Mouse (Mus musculus): ENCODE measurements around the gene Dab1. TPM values are rescaled to one million over a fixed set of nuclear protein-coding genes. Genes with fewer than 3 reads are reported as not detected.

Gene Dab1
- polyA plus RNA-seq, 1 experiment from 2014 or later: 1.2 TPM

GRCm38 (mm10) chr4:103630177-103630576 is 11.0 kb downstream of the Dab1 start:
- Histone ChIP-seq H3K27ac (replicated peaks) (no peak overlapping the region), H3K9me3 (replicated peaks) (no peaks in the 10 kb centered on the region), H3K9ac (no peak overlapping the region), H3K4me2 (no peak overlapping the region), H3K4me3 (replicated peaks) (no peak overlapping the region), H3K4me1 (replicated peaks) (no peaks in the 10 kb centered on the region), H3K36me3 (replicated peaks) (no peaks in the 10 kb centered on the region), H3K27me3 (no peaks in the 10 kb centered on the region)
- ATAC-seq (ENCODE audit: insufficient read depth): no peak
- WGBS (ENCODE audit: insufficient replicate concordance): 39% methylated on average over 4 of the region's 4 CpGs

- Histone ChIP-seq H3K9me3 (replicated peaks) (no peaks in the 10 kb centered on the region), H3K4me2 (no peak overlapping the region), H3K36me3 (replicated peaks) (no peaks in the 10 kb centered on the region), H3K27ac (replicated peaks) (no peak overlapping the region), H3K4me1 (replicated peaks) (no peaks in the 10 kb centered on the region), H3K27me3 (no peaks in the 10 kb centered on the region), H3K4me3 (replicated peaks) (no peak overlapping the region), H3K9ac (no peak overlapping the region)
- 52% methylated on average over 5 of the region's 5 CpGs for WGBS (ENCODE audit: insufficient replicate concordance)
- ATAC-seq (ENCODE audit: insufficient read depth): no peak
These were observed 17.1 kb downstream of the Dab1 start for GRCm38 (mm10) chr4:103636168-103636776.

- Histone ChIP-seq H3K27ac (replicated peaks) (no peak overlapping the region), H3K36me3 (replicated peaks) (no peaks in the 10 kb centered on the region), H3K4me1 (replicated peaks) (no peaks in the 10 kb centered on the region), H3K4me3 (replicated peaks) (no peak overlapping the region), H3K27me3 (no peaks in the 10 kb centered on the region), H3K9me3 (replicated peaks) (peaks cover 4% of the 10 kb centered on the region; the same call in 1 of the 2 replicates), H3K4me2 (no peak overlapping the region), H3K9ac (no peak overlapping the region)
- WGBS (ENCODE audit: insufficient replicate concordance): 51% methylated on average over 9 of the region's 9 CpGs
- no peak for ATAC-seq (ENCODE audit: insufficient read depth)
These were observed 29.2 kb downstream of the Dab1 start for GRCm38 (mm10) chr4:103648209-103648896.

- Histone ChIP-seq H3K27me3 (no peaks in the 10 kb centered on the region), H3K4me2 (no peak overlapping the region), H3K4me1 (replicated peaks) (no peaks in the 10 kb centered on the region), H3K36me3 (replicated peaks) (no peaks in the 10 kb centered on the region), H3K4me3 (replicated peaks) (no peak overlapping the region), H3K27ac (replicated peaks) (no peak overlapping the region), H3K9me3 (replicated peaks) (no peaks in the 10 kb centered on the region), H3K9ac (no peak overlapping the region)
- 28% methylated on average over 6 of the region's 6 CpGs for WGBS (ENCODE audit: insufficient replicate concordance)
- no peak for ATAC-seq (ENCODE audit: insufficient read depth)
These were observed 36.6 kb downstream of the Dab1 start for GRCm38 (mm10) chr4:103655740-103656139.

- H3K9ac ChIP-seq: no peak overlapping the region
- H3K4me2 ChIP-seq: no peak overlapping the region
- no peaks in the 10 kb centered on the region for H3K27me3 ChIP-seq
- no peak for ATAC-seq (ENCODE audit: insufficient read depth)
- H3K9me3 ChIP-seq (replicated peaks): no peaks in the 10 kb centered on the region
- no peak overlapping the region for H3K27ac ChIP-seq (replicated peaks)
- H3K36me3 ChIP-seq (replicated peaks): no peaks in the 10 kb centered on the region
- 20% methylated on average over 1 of the region's 1 CpGs for WGBS (ENCODE audit: insufficient replicate concordance)
- no peak overlapping the region for H3K4me3 ChIP-seq (replicated peaks)
- no peaks in the 10 kb centered on the region for H3K4me1 ChIP-seq (replicated peaks)
These were observed 42.2 kb downstream of the Dab1 start for GRCm38 (mm10) chr4:103661386-103661785.

- no peaks in the 10 kb centered on the region for H3K27me3 ChIP-seq
- H3K9ac ChIP-seq: no peak overlapping the region
- H3K4me1 ChIP-seq (replicated peaks): no peaks in the 10 kb centered on the region
- 41% methylated on average over 4 of the region's 4 CpGs for WGBS (ENCODE audit: insufficient replicate concordance)
- H3K4me3 ChIP-seq (replicated peaks): no peak overlapping the region
- ATAC-seq (ENCODE audit: insufficient read depth): no peak
- H3K27ac ChIP-seq (replicated peaks): no peak overlapping the region
- no peaks in the 10 kb centered on the region for H3K9me3 ChIP-seq (replicated peaks)
- no peaks in the 10 kb centered on the region for H3K36me3 ChIP-seq (replicated peaks)
- no peak overlapping the region for H3K4me2 ChIP-seq
These were observed 48.3 kb downstream of the Dab1 start for GRCm38 (mm10) chr4:103667438-103667837.

GRCm38 (mm10) chr4:103677195-103677594 is 58.0 kb downstream of the Dab1 start:
- Histone ChIP-seq H3K4me1 (replicated peaks) (no peaks in the 10 kb centered on the region), H3K9ac (no peak overlapping the region), H3K27me3 (no peaks in the 10 kb centered on the region), H3K36me3 (replicated peaks) (no peaks in the 10 kb centered on the region), H3K27ac (replicated peaks) (no peak overlapping the region), H3K4me3 (replicated peaks) (no peak overlapping the region), H3K4me2 (no peak overlapping the region), H3K9me3 (replicated peaks) (no peaks in the 10 kb centered on the region)
- ATAC-seq (ENCODE audit: insufficient read depth): no peak
- 21% methylated on average over 1 of the region's 1 CpGs for WGBS (ENCODE audit: insufficient replicate concordance)

- Histone ChIP-seq H3K9me3 (replicated peaks) (no peaks in the 10 kb centered on the region), H3K4me3 (replicated peaks) (no peak overlapping the region), H3K36me3 (replicated peaks) (no peaks in the 10 kb centered on the region), H3K4me2 (no peak overlapping the region), H3K4me1 (replicated peaks) (no peaks in the 10 kb centered on the region), H3K9ac (no peak overlapping the region), H3K27ac (replicated peaks) (no peak overlapping the region), H3K27me3 (no peaks in the 10 kb centered on the region)
- ATAC-seq (ENCODE audit: insufficient read depth): no peak
- WGBS (ENCODE audit: insufficient replicate concordance): 66% methylated on average over 6 of the region's 6 CpGs
These were observed 59.3 kb downstream of the Dab1 start for GRCm38 (mm10) chr4:103678501-103678900.

GRCm38 (mm10) chr4:103685136-103685535 is 66.0 kb downstream of the Dab1 start:
- Histone ChIP-seq H3K27ac (replicated peaks) (no peak overlapping the region), H3K4me3 (replicated peaks) (no peak overlapping the region), H3K36me3 (replicated peaks) (no peaks in the 10 kb centered on the region), H3K9ac (no peak overlapping the region), H3K4me1 (replicated peaks) (no peaks in the 10 kb centered on the region), H3K9me3 (replicated peaks) (no peaks in the 10 kb centered on the region), H3K27me3 (no peaks in the 10 kb centered on the region), H3K4me2 (no peak overlapping the region)
- ATAC-seq (ENCODE audit: insufficient read depth): no peak
- 52% methylated on average over 4 of the region's 4 CpGs for WGBS (ENCODE audit: insufficient replicate concordance)

GRCm38 (mm10) chr4:103691717-103692116 is 72.6 kb downstream of the Dab1 start:
- no peak for ATAC-seq (ENCODE audit: insufficient read depth)
- no peak overlapping the region for H3K4me3 ChIP-seq (replicated peaks)
- H3K27me3 ChIP-seq: no peaks in the 10 kb centered on the region
- WGBS (ENCODE audit: insufficient replicate concordance): 33% methylated on average over 3 of the region's 3 CpGs
- no peaks in the 10 kb centered on the region for H3K36me3 ChIP-seq (replicated peaks)
- H3K9me3 ChIP-seq (replicated peaks): no peaks in the 10 kb centered on the region
- no peak overlapping the region for H3K9ac ChIP-seq
- H3K27ac ChIP-seq (replicated peaks): no peak overlapping the region
- no peaks in the 10 kb centered on the region for H3K4me1 ChIP-seq (replicated peaks)
- no peak overlapping the region for H3K4me2 ChIP-seq

GRCm38 (mm10) chr4:103699755-103700154 is 80.6 kb downstream of the Dab1 start:
- Histone ChIP-seq H3K9ac (no peak overlapping the region), H3K4me3 (replicated peaks) (no peak overlapping the region), H3K4me1 (replicated peaks) (no peaks in the 10 kb centered on the region), H3K36me3 (replicated peaks) (no peaks in the 10 kb centered on the region), H3K9me3 (replicated peaks) (no peaks in the 10 kb centered on the region), H3K4me2 (no peak overlapping the region), H3K27me3 (no peaks in the 10 kb centered on the region), H3K27ac (replicated peaks) (no peak overlapping the region)
- ATAC-seq (ENCODE audit: insufficient read depth): no peak
- WGBS (ENCODE audit: insufficient replicate concordance): 33% methylated on average over 4 of the region's 4 CpGs

- ATAC-seq (ENCODE audit: insufficient read depth): no peak
- H3K9me3 ChIP-seq (replicated peaks): no peaks in the 10 kb centered on the region
- H3K4me3 ChIP-seq (replicated peaks): no peak overlapping the region
- no peaks in the 10 kb centered on the region for H3K4me1 ChIP-seq (replicated peaks)
- H3K27ac ChIP-seq (replicated peaks): no peak overlapping the region
- no peak overlapping the region for H3K9ac ChIP-seq
- H3K27me3 ChIP-seq: no peaks in the 10 kb centered on the region
- no peaks in the 10 kb centered on the region for H3K36me3 ChIP-seq (replicated peaks)
- no peak overlapping the region for H3K4me2 ChIP-seq
- WGBS (ENCODE audit: insufficient replicate concordance): 57% methylated on average over 6 of the region's 6 CpGs
These were observed 81.2 kb downstream of the Dab1 start for GRCm38 (mm10) chr4:103700392-103700791.
